Mouse (Mus musculus): ENCODE measurements around the gene Hist3h2ba. TPM values are rescaled to one million over a fixed set of nuclear protein-coding genes. Genes with fewer than 3 reads are reported as not detected.
"Not testable (repeated sequence)": the region's sequence is repeated elsewhere in the genome, so short reads cannot be mapped to it uniquely, and the experiment has no call there.

The Hist3h2ba gene
- polyA plus RNA-seq, 1 experiment from 2014 or later: 21.5 TPM

- Histone ChIP-seq H3K9me3 (no peaks in the 10 kb centered on the region), H3K4me1 (peaks cover 11% of the 10 kb centered on the region), H3K27me3 (peaks cover 25% of the 10 kb centered on the region), H3K9ac (no peak overlapping the region), H3K4me3 (no peak overlapping the region), H3K4me2 (no peak overlapping the region), H3K36me3 (no peaks in the 10 kb centered on the region), H3K27ac (no peak overlapping the region)
- ATAC-seq (ENCODE audit: borderline replicate concordance, extremely low read depth, low FRiP score, low TSS enrichment): no peak
- WGBS: 76% methylated on average over 5 of the region's 5 CpGs
These were observed 4.6 kb upstream of the Hist3h2ba start for GRCm38 (mm10) chr11:58944136-58944535.

- H3K9me3 ChIP-seq: no peaks in the 10 kb centered on the region
- H3K4me1 ChIP-seq: peaks cover 13% of the 10 kb centered on the region
- peaks cover 50% of the 10 kb centered on the region for H3K27me3 ChIP-seq
- 79% methylated on average over 3 of the region's 3 CpGs for WGBS
- no peak for ATAC-seq (ENCODE audit: borderline replicate concordance, extremely low read depth, low FRiP score, low TSS enrichment)
- H3K9ac ChIP-seq: no peak overlapping the region
- H3K36me3 ChIP-seq: no peaks in the 10 kb centered on the region
- no peak overlapping the region for H3K4me3 ChIP-seq
- no peak overlapping the region for H3K27ac ChIP-seq
- no peak overlapping the region for H3K4me2 ChIP-seq
These were observed 1.4 kb upstream of the Hist3h2ba start for GRCm38 (mm10) chr11:58947306-58947705.

GRCm38 (mm10) chr11:58947798-58948528, 757 bp upstream of the Hist3h2ba start:
- Histone ChIP-seq H3K4me1 (peaks cover 13% of the 10 kb centered on the region), H3K27me3 (peaks cover 53% of the 10 kb centered on the region), H3K27ac (peak overlapping the region; percentile 92), H3K4me3 (peak overlapping the region; percentile 41), H3K9ac (no peak overlapping the region; the same call in 1 of the 2 replicates), H3K9me3 (no peaks in the 10 kb centered on the region), H3K4me2 (peak overlapping the region; percentile 57), H3K36me3 (no peaks in the 10 kb centered on the region)
- WGBS: 11% methylated on average over 23 of the region's 23 CpGs
- no peak for ATAC-seq (ENCODE audit: borderline replicate concordance, extremely low read depth, low FRiP score, low TSS enrichment)

- Histone ChIP-seq H3K36me3 (no peaks in the 10 kb centered on the region), H3K4me1 (peaks cover 20% of the 10 kb centered on the region), H3K27ac (peak overlapping the region; percentile 89), H3K4me2 (peak overlapping the region; percentile 57), H3K9me3 (no peaks in the 10 kb centered on the region), H3K4me3 (peak overlapping the region; percentile 41), H3K27me3 (peaks cover 51% of the 10 kb centered on the region), H3K9ac (peak overlapping the region; percentile 40)
- ATAC-seq (ENCODE audit: borderline replicate concordance, extremely low read depth, low FRiP score, low TSS enrichment): no peak
- 10% methylated on average over 20 of the region's 20 CpGs for WGBS
These were observed 1.0 kb downstream of the Hist3h2ba start for GRCm38 (mm10) chr11:58949480-58950431.

- Histone ChIP-seq H3K4me3 (no peak overlapping the region), H3K4me1 (peaks cover 21% of the 10 kb centered on the region), H3K27me3 (peaks cover 50% of the 10 kb centered on the region), H3K36me3 (no peaks in the 10 kb centered on the region), H3K9ac (no peak overlapping the region), H3K9me3 (no peaks in the 10 kb centered on the region), H3K27ac (no peak overlapping the region), H3K4me2 (no peak overlapping the region)
- ATAC-seq (ENCODE audit: borderline replicate concordance, extremely low read depth, low FRiP score, low TSS enrichment): no peak
- WGBS: 65% methylated on average over 5 of the region's 5 CpGs
These were observed 2.5 kb downstream of the Hist3h2ba start for GRCm38 (mm10) chr11:58951210-58951609.

GRCm38 (mm10) chr11:58953351-58954169, 4.8 kb downstream of the Hist3h2ba start:
- Histone ChIP-seq H3K9me3 (no peaks in the 10 kb centered on the region), H3K4me2 (peak overlapping the region; percentile 87), H3K27me3 (peaks cover 36% of the 10 kb centered on the region), H3K36me3 (peaks cover 5% of the 10 kb centered on the region; the same call in 1 of the 2 replicates), H3K4me3 (peak overlapping the region; percentile 61), H3K27ac (peak overlapping the region; percentile 85), H3K9ac (peak overlapping the region; percentile 55), H3K4me1 (peaks cover 25% of the 10 kb centered on the region)
- WGBS: under 1% methylated on average over 33 of the region's 33 CpGs
- ATAC-seq (ENCODE audit: borderline replicate concordance, extremely low read depth, low FRiP score, low TSS enrichment): peak; percentile 21; the same call in 1 of the 2 replicates

DNA sequence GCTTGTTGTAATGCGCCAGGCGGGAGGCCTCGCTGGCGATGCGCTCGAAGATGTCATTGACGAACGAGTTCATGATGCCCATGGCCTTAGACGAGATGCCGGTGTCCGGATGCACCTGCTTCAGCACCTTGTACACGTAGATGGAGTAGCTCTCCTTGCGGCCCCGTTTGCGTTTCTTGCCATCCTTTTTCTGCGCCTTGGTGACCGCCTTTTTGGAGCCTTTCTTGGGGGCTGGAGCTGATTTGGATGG, 5.4 kb downstream of the Hist3h2ba start:
- peaks cover 27% of the 10 kb centered on the region for H3K4me1 ChIP-seq
- peak overlapping the region; percentile 85 for H3K27ac ChIP-seq
- peaks cover 30% of the 10 kb centered on the region for H3K27me3 ChIP-seq
- peak overlapping the region; percentile 55 for H3K9ac ChIP-seq
- under 1% methylated on average over 17 of the region's 17 CpGs for WGBS
- H3K36me3 ChIP-seq; H3K9me3 ChIP-seq; ATAC-seq (ENCODE audit: borderline replicate concordance, extremely low read depth, low FRiP score, low TSS enrichment): not testable (repeated sequence)
- peak overlapping the region; percentile 87 for H3K4me2 ChIP-seq
- peak overlapping the region; percentile 61 for H3K4me3 ChIP-seq

- peaks cover 29% of the 10 kb centered on the region for H3K4me1 ChIP-seq
- no peaks in the 10 kb centered on the region for H3K9me3 ChIP-seq
- ATAC-seq (ENCODE audit: borderline replicate concordance, extremely low read depth, low FRiP score, low TSS enrichment): peak; percentile 94
- peak within 1 kb of the TSS; percentile 87 for H3K4me2 ChIP-seq
- peak within 1 kb of the TSS; percentile 61 for H3K4me3 ChIP-seq
- H3K27me3 ChIP-seq: peaks cover 25% of the 10 kb centered on the region
- WGBS: under 1% methylated on average over 49 of the region's 49 CpGs
- H3K27ac ChIP-seq: peak within 1 kb of the TSS; percentile 100
- peak within 1 kb of the TSS; percentile 79 for H3K9ac ChIP-seq
- peaks cover 5% of the 10 kb centered on the region; the same call in 1 of the 2 replicates for H3K36me3 ChIP-seq
These were observed 5.9 kb downstream of the Hist3h2ba start, which contains the start of the genes Hist3h2a and Trim17 for GRCm38 (mm10) chr11:58954420-58955142. TSS of gene Hist3h2a (plus strand) at chr11:58954685. TSS of gene Trim17 (plus strand) at chr11:58954685.

DNA sequence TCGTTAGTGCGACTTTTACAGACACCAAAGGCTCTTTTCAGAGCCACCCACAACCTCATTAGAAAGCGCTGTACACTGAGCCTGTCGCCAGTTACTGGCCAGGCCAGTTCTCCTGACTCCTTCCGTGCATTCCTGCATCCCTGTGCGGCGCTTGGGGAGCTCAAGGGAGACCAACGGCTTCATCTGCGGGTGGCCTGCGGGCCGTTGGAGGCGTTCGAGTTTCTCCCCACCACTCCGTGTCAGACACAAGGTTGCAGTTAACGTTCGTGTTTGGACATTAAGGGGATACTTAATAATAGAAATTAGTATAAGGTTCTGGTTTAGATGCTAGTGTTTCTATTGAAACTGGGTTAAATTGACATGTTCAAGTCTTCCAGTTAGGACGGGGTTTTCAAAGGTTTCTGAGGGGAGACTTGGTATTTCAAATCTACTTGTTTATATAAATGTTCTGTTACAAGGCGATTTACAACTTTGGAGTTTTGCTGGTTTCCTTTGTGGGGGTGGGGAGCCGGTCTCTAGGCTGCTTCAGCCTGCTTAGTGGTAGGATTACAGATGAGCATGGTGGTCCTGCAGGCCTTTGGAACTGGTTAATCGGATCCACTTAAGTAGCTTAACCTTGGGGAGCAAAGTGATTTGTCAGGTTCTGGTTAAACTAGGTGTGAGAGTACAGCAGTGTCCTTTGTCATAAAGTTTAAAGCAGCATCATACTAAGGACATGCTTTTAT, 6.6 kb downstream of the Hist3h2ba start:
- Histone ChIP-seq H3K9ac (peak overlapping the region; percentile 79), H3K4me2 (peak overlapping the region; percentile 87), H3K27me3 (peaks cover 20% of the 10 kb centered on the region), H3K27ac (peak overlapping the region; percentile 100), H3K4me1 (peaks cover 31% of the 10 kb centered on the region), H3K4me3 (peak overlapping the region; percentile 61), H3K9me3 (no peaks in the 10 kb centered on the region), H3K36me3 (peaks cover 5% of the 10 kb centered on the region; the same call in 1 of the 2 replicates)
- WGBS: under 1% methylated on average over 20 of the region's 20 CpGs
- no peak; the same call in 1 of the 2 replicates for ATAC-seq (ENCODE audit: borderline replicate concordance, extremely low read depth, low FRiP score, low TSS enrichment)

- Histone ChIP-seq H3K27ac (peak overlapping the region; percentile 100; the same call in 1 of the 2 replicates), H3K4me1 (peaks cover 31% of the 10 kb centered on the region), H3K4me2 (peak overlapping the region; percentile 87), H3K9me3 (no peaks in the 10 kb centered on the region), H3K27me3 (peaks cover 15% of the 10 kb centered on the region), H3K4me3 (peak overlapping the region; percentile 61), H3K36me3 (peaks cover 5% of the 10 kb centered on the region; the same call in 1 of the 2 replicates), H3K9ac (peak overlapping the region; percentile 79)
- 19% methylated on average over 8 of the region's 8 CpGs for WGBS
- ATAC-seq (ENCODE audit: borderline replicate concordance, extremely low read depth, low FRiP score, low TSS enrichment): no peak
These were observed 7.1 kb downstream of the Hist3h2ba start for GRCm38 (mm10) chr11:58955868-58956257.
